Mouse (Mus musculus) spleen, adult 2 months (tissue): ENCODE data around the gene Rp9. TPM values are rescaled to one million over a fixed set of nuclear protein-coding genes. Genes with fewer than 3 reads are reported as not detected.

Experiments used
- DNase-seq, 2 experiments: peaks; one replicate each; pipeline versions ENCODE4 v3.0.0 to v3.0.0-alpha.2; 2012 to 2021; ENCODE audit warnings: low spot score in 2 of 2, low read depth in 1 of 2
- H3K27ac ChIP-seq: fragments of 200-500 bp; 2 replicates; pipeline ENCODE4 v1.5.1; 2012; ENCODE audit warnings: low read length, inconsistent platforms; ENCODE audit not compliant: insufficient read depth
- H3K27me3 ChIP-seq: fragments of 200-500 bp; 2 replicates; pipeline ENCODE4 v1.6.1; 2012; ENCODE audit warnings: mild to moderate bottlenecking, moderate library complexity, low read length, inconsistent platforms; ENCODE audit not compliant: control insufficient read depth, insufficient read depth
- H3K36me3 ChIP-seq: fragments of 200-500 bp; 2 replicates; pipeline ENCODE4 v1.6.1; 2012; ENCODE audit warnings: mild to moderate bottlenecking, low read length, inconsistent platforms; ENCODE audit not compliant: control insufficient read depth, insufficient read depth
- H3K4me1 ChIP-seq: fragments of 200-500 bp; 2 replicates; pipeline ENCODE4 v1.6.1; 2011; ENCODE audit warnings: inconsistent platforms; ENCODE audit not compliant: control insufficient read depth, insufficient read depth, insufficient read length
- H3K4me3 ChIP-seq: fragments of 200-500 bp; 2 replicates; pipeline ENCODE4 v1.5.1; 2011; ENCODE audit warnings: mild to moderate bottlenecking, inconsistent platforms; ENCODE audit not compliant: insufficient read depth, insufficient read length; ENCODE audit errors: extremely low read depth
- CTCF ChIP-seq: fragments of 200-500 bp; IDR thresholded peaks from 2 replicates; pipeline ENCODE4 v1.5.1; 2011; ENCODE audit warnings: mild to moderate bottlenecking, inconsistent platforms; ENCODE audit not compliant: insufficient read depth, insufficient read length, insufficient replicate concordance; ENCODE audit errors: extremely low read depth
- POLR2A ChIP-seq: fragments of 200-500 bp; IDR thresholded peaks from 2 replicates; pipeline ENCODE4 v1.6.1; 2011; ENCODE audit warnings: low read depth, low read length, inconsistent platforms
- WGBS: fragments of 180-500 bp; shearing (Covaris S2); methylation state at CpG from one replicate; pipeline ENCODE4 v1.1.7; 2018; 5-methylcytosine and 5-hydroxymethylcytosine counted together
- polyA plus RNA-seq: library from polyadenylated mRNA; depleted of rRNA; stranded (reverse); fragments of >200 nt; gene quantifications from 2 replicates; pipeline ENCODE4 v1.2.3, GENCODE M21; 2012

Rp9 gene
- polyA plus RNA-seq, 1 experiment: 64.8 TPM

DNA sequence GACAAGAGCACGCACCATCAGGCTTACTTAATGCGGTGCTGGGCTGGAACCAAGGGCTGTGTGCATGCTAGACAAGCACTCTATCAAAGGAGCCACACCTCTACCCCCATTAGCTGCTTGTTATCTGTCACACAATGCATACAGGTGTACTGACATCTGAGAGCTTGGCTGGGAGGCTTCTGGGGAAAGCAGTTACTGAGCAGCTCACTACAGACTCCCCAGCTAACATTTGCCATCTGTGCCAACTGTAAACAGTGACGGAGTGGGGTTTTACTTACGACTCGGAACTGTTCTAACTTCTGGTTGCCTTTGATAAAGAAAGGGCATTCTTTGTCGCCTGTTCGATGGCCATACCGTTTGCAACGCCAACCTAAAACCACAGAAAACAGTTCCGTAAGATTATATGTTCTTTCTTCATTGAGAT lies 16.0 kb downstream of the Rp9 start:
- WGBS: 86% methylated on average over 10 of the region's 10 CpGs
- TF ChIP-seq POLR2A (no peak), CTCF (no peak)
- H3K4me3 ChIP-seq: no peak overlapping the region
- H3K4me1 ChIP-seq: peaks cover 5% of the 10 kb centered on the region; the same call in 1 of the 2 replicates
- H3K36me3 ChIP-seq: peaks cover 45% of the 10 kb centered on the region
- H3K27ac ChIP-seq: no peak overlapping the region
- DNase-seq: no peak
- H3K27me3 ChIP-seq: no peaks in the 10 kb centered on the region

DNA sequence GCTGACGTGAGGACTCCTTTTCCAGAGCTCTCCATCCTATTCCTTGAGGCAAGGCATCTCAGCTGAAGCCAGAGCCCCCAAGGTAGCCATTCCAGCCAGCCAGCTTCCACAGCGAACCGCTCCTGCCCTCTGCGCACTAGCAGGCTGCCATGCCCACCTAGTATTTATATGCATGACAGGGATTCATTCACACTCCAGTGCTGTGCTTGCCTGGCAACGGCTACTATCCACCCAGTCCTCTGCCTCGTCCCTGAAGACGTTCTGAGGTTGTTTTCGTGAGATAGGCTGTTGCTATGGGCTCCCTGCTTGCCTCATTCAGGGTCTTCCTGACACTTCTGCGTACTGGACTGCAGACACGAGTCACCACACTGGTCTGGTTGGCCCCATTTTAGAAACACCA lies 16.8 kb downstream of the Rp9 start:
- DNase-seq: no peak
- Histone ChIP-seq H3K36me3 (peaks cover 48% of the 10 kb centered on the region), H3K27me3 (no peaks in the 10 kb centered on the region), H3K4me3 (no peak overlapping the region), H3K27ac (no peak overlapping the region), H3K4me1 (peaks cover 5% of the 10 kb centered on the region; the same call in 1 of the 2 replicates)
- 95% methylated on average over 10 of the region's 10 CpGs for WGBS
- no peak for TF ChIP-seq CTCF
- TF ChIP-seq POLR2A: no peak

DNA sequence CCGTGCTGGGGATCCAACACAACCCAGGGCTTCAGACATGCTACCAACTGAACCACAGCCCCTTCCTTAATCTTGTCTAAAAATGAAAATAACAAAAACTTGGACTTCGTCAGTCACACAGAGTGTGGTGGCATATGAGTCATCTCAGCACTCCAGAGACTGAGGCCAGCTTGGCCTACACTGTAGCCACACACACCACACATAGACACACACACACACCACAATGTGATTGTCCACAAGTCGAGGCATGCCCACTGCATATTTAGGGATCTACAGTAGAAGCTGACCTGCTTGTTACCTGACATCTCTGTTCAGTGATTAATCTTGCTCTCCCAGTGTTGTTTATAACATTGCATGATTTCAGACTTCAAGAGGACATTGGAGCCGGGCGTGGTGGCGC lies 20.3 kb downstream of the Rp9 start:
- no peak for TF ChIP-seq CTCF
- WGBS: 92% methylated on average over 6 of the region's 6 CpGs
- Histone ChIP-seq H3K4me1 (no peaks in the 10 kb centered on the region), H3K4me3 (no peak overlapping the region), H3K36me3 (peaks cover 42% of the 10 kb centered on the region), H3K27me3 (no peaks in the 10 kb centered on the region), H3K27ac (no peak overlapping the region)
- no peak for DNase-seq

DNA sequence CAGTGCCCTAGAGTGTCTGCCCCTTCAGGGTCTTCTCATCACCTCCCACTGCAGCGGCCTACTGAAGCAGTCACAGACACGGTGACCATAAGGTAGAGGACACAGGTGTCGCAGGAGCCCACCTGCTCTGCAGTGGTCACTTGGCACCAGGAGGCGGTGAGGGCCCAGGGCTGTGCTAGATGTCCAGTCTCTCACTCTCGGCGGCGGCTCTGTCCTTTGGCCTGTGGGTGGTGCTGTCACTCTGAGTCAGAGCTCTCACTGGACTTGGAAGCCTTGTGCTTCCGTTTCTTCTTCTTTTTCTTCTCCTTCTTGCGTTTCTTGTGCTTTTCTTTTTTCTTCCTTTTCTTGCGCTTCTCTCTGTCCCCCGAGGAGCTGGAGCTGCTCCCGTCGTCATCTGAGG lies 21.1 kb downstream of the Rp9 start:
- Histone ChIP-seq H3K4me3 (no peak overlapping the region), H3K4me1 (no peaks in the 10 kb centered on the region), H3K27ac (no peak overlapping the region), H3K27me3 (no peaks in the 10 kb centered on the region), H3K36me3 (peaks cover 39% of the 10 kb centered on the region)
- DNase-seq: no peak
- TF ChIP-seq POLR2A (no peak), CTCF (no peak)
- WGBS: 90% methylated on average over 13 of the region's 13 CpGs

DNA sequence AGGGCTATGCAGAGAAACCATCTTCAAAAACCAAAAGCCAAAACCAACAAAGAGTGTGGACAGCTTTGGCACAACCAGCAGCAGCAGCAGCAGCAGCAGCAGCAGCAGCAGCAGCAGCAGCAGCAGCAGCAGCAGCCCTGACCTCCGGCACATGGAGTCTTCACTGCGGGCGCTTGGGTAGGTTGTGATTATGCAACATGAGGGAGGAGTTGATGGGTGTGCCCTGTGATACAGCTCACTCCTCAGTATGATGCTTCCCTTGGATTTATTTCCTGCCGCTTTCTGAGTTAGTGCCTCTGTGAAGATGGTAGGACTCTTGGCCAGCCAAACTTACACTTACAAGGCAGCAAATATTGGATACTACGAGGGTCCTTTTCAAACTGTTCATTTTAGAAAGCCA lies 22.3 kb downstream of the Rp9 start:
- peaks cover 29% of the 10 kb centered on the region for H3K36me3 ChIP-seq
- 77% methylated on average over 5 of the region's 5 CpGs for WGBS
- H3K27ac ChIP-seq: no peak overlapping the region

DNA sequence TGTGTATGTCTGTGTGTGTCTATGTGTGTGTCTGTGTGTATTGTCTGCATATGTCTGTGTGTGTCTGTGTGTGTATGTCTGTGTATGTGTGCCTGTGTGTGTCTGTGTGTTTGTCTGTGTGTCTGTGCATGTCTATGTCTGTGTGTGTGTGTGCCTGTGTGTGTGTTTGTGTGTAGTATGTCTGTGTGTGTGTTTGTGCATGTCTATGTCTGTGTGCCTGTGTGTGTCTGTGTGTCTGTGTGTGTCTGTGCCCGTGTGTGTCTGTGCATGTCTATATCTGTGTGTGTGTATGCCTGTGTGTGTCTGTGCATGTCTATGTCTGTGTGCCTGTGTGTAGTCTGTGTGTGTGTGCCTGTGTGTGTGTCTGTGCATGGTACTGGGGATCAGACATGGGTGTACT lies 24.4 kb downstream of the Rp9 start:
- Histone ChIP-seq H3K4me3 (no peak overlapping the region), H3K27me3 (no peaks in the 10 kb centered on the region), H3K4me1 (no peaks in the 10 kb centered on the region), H3K27ac (no peak overlapping the region), H3K36me3 (peaks cover 19% of the 10 kb centered on the region)
- TF ChIP-seq POLR2A (no peak), CTCF (no peak)
- no peak for DNase-seq
- WGBS: 79% methylated on average over 1 of the region's 1 CpGs

More for the DNA sequence above, 22.3 kb downstream of the Rp9 start:
- TF ChIP-seq POLR2A (no peak), CTCF (no peak)
- H3K4me1 ChIP-seq: no peaks in the 10 kb centered on the region
- H3K27me3 ChIP-seq: no peaks in the 10 kb centered on the region
- no peak overlapping the region for H3K4me3 ChIP-seq
- no peak for DNase-seq

DNA sequence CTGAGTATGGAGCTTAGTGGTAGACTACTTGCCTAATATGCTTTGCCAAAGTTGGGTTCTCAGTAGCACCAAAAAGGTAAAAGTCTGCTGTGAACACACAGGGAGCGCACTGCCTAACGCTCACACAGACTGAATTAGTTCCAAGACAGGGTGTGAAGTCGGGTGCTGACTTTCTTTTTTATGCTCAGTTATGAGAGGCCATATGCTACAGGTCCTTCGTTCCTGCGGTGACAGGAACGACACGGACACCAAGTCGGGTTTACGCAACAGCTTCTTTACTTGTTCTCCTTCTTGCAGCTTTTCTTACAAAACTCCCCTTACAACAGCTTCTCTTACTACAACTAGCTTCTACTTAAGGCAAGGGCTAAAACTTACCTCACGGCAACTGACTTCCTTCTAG lies 26.4 kb downstream of the Rp9 start:
- H3K27ac ChIP-seq: no peak overlapping the region
- H3K4me3 ChIP-seq: no peak overlapping the region
- 88% methylated on average over 10 of the region's 10 CpGs for WGBS
- no peak for DNase-seq
- H3K36me3 ChIP-seq: peaks cover 10% of the 10 kb centered on the region
- TF ChIP-seq CTCF (no peak), POLR2A (no peak)
- no peaks in the 10 kb centered on the region for H3K4me1 ChIP-seq
- no peaks in the 10 kb centered on the region for H3K27me3 ChIP-seq
